Comparison of ENCODE assay signal across 8 mouse cellular contexts in genomic region chr11:115707313-115708208, GRCm38 (mm10). TPM values are rescaled to one million over a fixed set of nuclear protein-coding genes. Genes with fewer than 3 reads are reported as not detected.
DNase-seq lines count a peak whose midpoint lies in the region; ATAC-seq lines count a peak whose summit lies in the region.

No protein-coding gene starts in this region.

- H3K36me3 ChIP-seq in hindbrain, embryonic 13.5 days, result no peaks in the 10 kb centered on the region
- no peaks in the 10 kb centered on the region for H3K36me3 ChIP-seq in liver, embryonic 11.5 days (ENCODE audit: control insufficient read depth, insufficient read depth, low read length)

- peak overlapping the region; percentile 99 for H3K9ac ChIP-seq in hindbrain, embryonic 13.5 days
- H3K9ac ChIP-seq in liver, embryonic 11.5 days (ENCODE audit: low read depth, low read length), result peak overlapping the region; percentile 98

- H3K4me1 ChIP-seq in hindbrain, embryonic 13.5 days (replicated peaks), result peaks cover 32% of the 10 kb centered on the region
- H3K4me1 ChIP-seq in liver, embryonic 11.5 days (replicated peaks; ENCODE audit: control insufficient read depth, insufficient read depth, low read length), result peaks cover 46% of the 10 kb centered on the region

- WGBS in hindbrain, embryonic 13.5 days, result 1% methylated on average over 44 of the region's 44 CpGs
- under 1% methylated on average over 44 of the region's 44 CpGs for WGBS in liver, embryonic 11.5 days

- H3K9me3 ChIP-seq in hindbrain, embryonic 13.5 days, result no peaks in the 10 kb centered on the region
- H3K9me3 ChIP-seq in liver, embryonic 11.5 days (ENCODE audit: control insufficient read depth, low read length), result no peaks in the 10 kb centered on the region

- DNase-seq in ovary, postnatal 14 days (ENCODE audit: low spot score), result peak; percentile 30
- DNase-seq in ovary, adult 18-20 months (ENCODE audit: low spot score), result no peak
- peak; percentile 90 to 91 for DNase-seq in adrenal gland, postnatal 36 days
- peak; percentile 53 for DNase-seq in liver, embryonic 11.5 days (ENCODE audit: low spot score)
- peak; percentile 24 for DNase-seq in thymus, postnatal 0 days (ENCODE audit: low spot score)

- no peaks in the 10 kb centered on the region for H3K27me3 ChIP-seq in hindbrain, embryonic 13.5 days
- no peaks in the 10 kb centered on the region for H3K27me3 ChIP-seq in liver, embryonic 11.5 days (replicated peaks; ENCODE audit: control insufficient read depth, insufficient read depth, low read length)

- H3K4me2 ChIP-seq in hindbrain, embryonic 13.5 days, result peak overlapping the region; percentile 91
- peak overlapping the region; percentile 93 for H3K4me2 ChIP-seq in liver, embryonic 11.5 days

- peak; percentile 26; the same call in 1 of the 2 replicates for ATAC-seq in erythroblast, adult 5-6 weeks (replicated peaks; ENCODE audit: low FRiP score, poor library complexity, severe bottlenecking)
- ATAC-seq in hindbrain, embryonic 13.5 days (ENCODE audit: low FRiP score), result peak; percentile 58
- ATAC-seq in liver, embryonic 11.5 days (replicated peaks; ENCODE audit: low FRiP score), result peak; percentile 10; the same call in 1 of the 2 replicates
- peak; percentile 53 for ATAC-seq in monocyte, adult 5-6 weeks (replicated peaks; ENCODE audit: insufficient number of reproducible peaks, low FRiP score, low TSS enrichment, poor library complexity, severe bottlenecking)

- peak overlapping the region; percentile 99 for H3K4me3 ChIP-seq in hindbrain, embryonic 13.5 days
- peak overlapping the region; percentile 100 for H3K4me3 ChIP-seq in liver, embryonic 11.5 days (ENCODE audit: low read depth, low read length)

- peak overlapping the region; percentile 95 for H3K27ac ChIP-seq in hindbrain, embryonic 13.5 days
- peak overlapping the region; percentile 97 for H3K27ac ChIP-seq in liver, embryonic 11.5 days (ENCODE audit: low read depth, low read length)

RNA-seq across cellular contexts. Expression of gene Grb2, which starts 0.8 kb away (rescaled TPM):
- total RNA-seq in adrenal gland, postnatal 36 days (2021), result 100 to 1,000 TPM; 132 to 158 TPM
- 27.4 and 34.4 TPM in 2 replicates for total RNA-seq in erythroblast, adult 5-6 weeks (2015; ENCODE audit: low replicate concordance)
- total RNA-seq in erythroblast, adult 5-6 weeks (2017; ENCODE audit: low replicate concordance), result 12.0 and 21.9 TPM in 2 replicates
- 184 and 196 TPM in 2 replicates for polyA plus RNA-seq in hindbrain, embryonic 13.5 days (2015; fragmentation: Nextera tagmentation; extraction: Ambion mirVana)
- polyA plus RNA-seq in liver, embryonic 11.5 days (2014; fragmentation: Nextera tagmentation; extraction: Ambion mirVana), result 47.2 and 52.8 TPM in 2 replicates
- 28.1 to 56.7 TPM (median 47.2 TPM) in 3 replicates for total RNA-seq in monocyte, adult 5-6 weeks (2017)
- 143 and 144 TPM in 2 replicates for polyA plus RNA-seq in thymus, postnatal 0 days (2015; fragmentation: Nextera tagmentation; extraction: Ambion mirVana)

RNA-seq across cellular contexts. Expression of gene Tmem94, which starts 57.7 kb away (rescaled TPM):
- total RNA-seq in adrenal gland, postnatal 36 days (2021), result 10 to 100 TPM; 74.6 to 95.5 TPM
- 5.6 and 8.5 TPM in 2 replicates for total RNA-seq in erythroblast, adult 5-6 weeks (2015; ENCODE audit: low replicate concordance)
- 8.7 and 13.5 TPM in 2 replicates for total RNA-seq in erythroblast, adult 5-6 weeks (2017; ENCODE audit: low replicate concordance)
- polyA plus RNA-seq in hindbrain, embryonic 13.5 days (2015; fragmentation: Nextera tagmentation; extraction: Ambion mirVana), result 30.9 TPM in 2 replicates
- polyA plus RNA-seq in liver, embryonic 11.5 days (2014; fragmentation: Nextera tagmentation; extraction: Ambion mirVana), result 14.1 and 14.4 TPM in 2 replicates
- total RNA-seq in monocyte, adult 5-6 weeks (2017), result 10.8 to 33.1 TPM (median 10.9 TPM) in 3 replicates
- polyA plus RNA-seq in thymus, postnatal 0 days (2015; fragmentation: Nextera tagmentation; extraction: Ambion mirVana), result 8.3 and 9.5 TPM in 2 replicates
